Mouse (Mus musculus) lung, adult 18-20 months (tissue): Measurements from ENCODE around the gene Nav2.

Experiments
- DNase-seq, 2 experiments: peaks; one replicate each; pipeline ENCODE4 v3.0.0; 2022; ENCODE audit warnings: mixed read lengths in 2 of 2

The Nav2 gene

GRCm38 (mm10) chr7:49371345-49371744, 462.8 kb downstream of the Nav2 start:
- DNase-seq, result no peak

- DNase-seq, result no peak
These were observed 463.5 kb downstream of the Nav2 start for GRCm38 (mm10) chr7:49371972-49372371.

- no peak for DNase-seq
These were observed 464.7 kb downstream of the Nav2 start for GRCm38 (mm10) chr7:49373173-49373572.

- DNase-seq, result no peak
These were observed 465.1 kb downstream of the Nav2 start for GRCm38 (mm10) chr7:49373661-49374060.

GRCm38 (mm10) chr7:49375499-49375974, 467.0 kb downstream of the Nav2 start:
- DNase-seq, result peak; percentile 58 to 82

GRCm38 (mm10) chr7:49378608-49379007, 470.1 kb downstream of the Nav2 start:
- peak in 1 of 2 experiments; percentile 37 for DNase-seq

GRCm38 (mm10) chr7:49380940-49381339, 472.4 kb downstream of the Nav2 start:
- DNase-seq, result no peak

GRCm38 (mm10) chr7:49382884-49383283, 474.4 kb downstream of the Nav2 start:
- no peak for DNase-seq

GRCm38 (mm10) chr7:49388137-49388536, 479.6 kb downstream of the Nav2 start:
- DNase-seq, result no peak

GRCm38 (mm10) chr7:49390312-49390711, 481.8 kb downstream of the Nav2 start:
- DNase-seq, result no peak

- DNase-seq, result no peak
These were observed 482.3 kb downstream of the Nav2 start for GRCm38 (mm10) chr7:49390829-49391228.

- no peak for DNase-seq
These were observed 483.7 kb downstream of the Nav2 start for GRCm38 (mm10) chr7:49392180-49392579.

- DNase-seq, result peak; percentile 75 to 76
These were observed 484.3 kb downstream of the Nav2 start for GRCm38 (mm10) chr7:49392834-49393233.

GRCm38 (mm10) chr7:49393857-49394256, 485.3 kb downstream of the Nav2 start:
- DNase-seq, result peak; percentile 46 to 53

- no peak for DNase-seq
These were observed 487.7 kb downstream of the Nav2 start for GRCm38 (mm10) chr7:49396202-49396601.

- DNase-seq, result peak; percentile 63 to 67
These were observed 489.0 kb downstream of the Nav2 start for GRCm38 (mm10) chr7:49397441-49398003.

- DNase-seq, result no peak
These were observed 489.6 kb downstream of the Nav2 start for GRCm38 (mm10) chr7:49398020-49398516.

- DNase-seq, result peak; percentile 49 to 72
These were observed 490.8 kb downstream of the Nav2 start for GRCm38 (mm10) chr7:49399314-49399713.

- DNase-seq, result peak; percentile 51 to 66
These were observed 491.9 kb downstream of the Nav2 start for GRCm38 (mm10) chr7:49400463-49400862.

GRCm38 (mm10) chr7:49402526-49402925, 494.0 kb downstream of the Nav2 start:
- peak; percentile 42 to 63 for DNase-seq

GRCm38 (mm10) chr7:49407688-49408087, 499.2 kb downstream of the Nav2 start:
- DNase-seq, result no peak

- DNase-seq, result no peak
These were observed 500.1 kb downstream of the Nav2 start for GRCm38 (mm10) chr7:49408625-49409024.

- no peak for DNase-seq
These were observed 500.7 kb downstream of the Nav2 start for GRCm38 (mm10) chr7:49409265-49409664.

- no peak for DNase-seq
These were observed 501.7 kb downstream of the Nav2 start for GRCm38 (mm10) chr7:49410188-49410587.

GRCm38 (mm10) chr7:49410892-49411291, 502.4 kb downstream of the Nav2 start:
- no peak for DNase-seq
